Mouse (Mus musculus) hindbrain, embryonic 15.5 days (tissue): ENCODE data around the gene Lin37. TPM values are rescaled to one million over a fixed set of nuclear protein-coding genes. Genes with fewer than 3 reads are reported as not detected.

Experiments
- ATAC-seq: fragments of 200-750 bp; cut with Nextera tagmentation; 2 replicates; pipeline ENCODE4 v1.8.0; 2017; ENCODE audit warnings: low read depth, moderate number of reproducible peaks, moderate TSS enrichment; ENCODE audit not compliant: low FRiP score
- H3K27ac ChIP-seq: fragments of 300-500 bp; sonication (generic); replicated peaks from 2 replicates; pipeline ENCODE4 v1.5.1; 2015; ENCODE audit warnings: mild to moderate bottlenecking, inconsistent platforms
- H3K27me3 ChIP-seq: fragments of 300-500 bp; sonication (generic); 2 replicates; pipeline ENCODE4 v1.6.1; 2015; ENCODE audit warnings: control low read depth, inconsistent platforms
- H3K36me3 ChIP-seq: fragments of 300-500 bp; sonication (generic); 2 replicates; pipeline ENCODE4 v1.6.1; 2015; ENCODE audit warnings: control low read depth, inconsistent platforms
- H3K4me1 ChIP-seq: fragments of 300-500 bp; sonication (generic); replicated peaks from 2 replicates; pipeline ENCODE4 v1.6.1; 2015; ENCODE audit warnings: control low read depth, inconsistent platforms
- H3K4me2 ChIP-seq: fragments of 300-500 bp; sonication (generic); 2 replicates; pipeline ENCODE4 v1.6.1; 2015; ENCODE audit warnings: moderate library complexity, mild to moderate bottlenecking, inconsistent platforms
- H3K4me3 ChIP-seq: fragments of 300-500 bp; sonication (generic); 2 replicates; pipeline ENCODE4 v1.5.1; 2015; ENCODE audit warnings: mild to moderate bottlenecking, inconsistent platforms
- H3K9ac ChIP-seq: fragments of 300-500 bp; sonication (generic); 2 replicates; pipeline ENCODE4 v1.6.1; 2015; ENCODE audit warnings: inconsistent platforms
- H3K9me3 ChIP-seq: fragments of 300-500 bp; sonication (generic); 2 replicates; pipeline ENCODE4 v1.6.1; 2016; ENCODE audit warnings: control low read depth, inconsistent platforms
- WGBS: fragments of 180-500 bp; shearing (Covaris S2); methylation state at CpG from one replicate; pipeline ENCODE4 v1.1.7; 2015; 5-methylcytosine and 5-hydroxymethylcytosine counted together
- polyA plus RNA-seq: library from polyadenylated mRNA; unstranded; fragments of >200 nt; fragmentation: Nextera tagmentation; extraction: Ambion mirVana; gene quantifications from 2 replicates; pipeline ENCODE4 v1.2.1, GENCODE M21; 2015

Gene Lin37
- 52.7 and 53.1 TPM in 2 replicates for polyA plus RNA-seq

- 0% methylated on average over 20 of the region's 20 CpGs for WGBS
- H3K9ac ChIP-seq: peak within 1 kb of the TSS; percentile 76
- no peaks in the 10 kb centered on the region for H3K9me3 ChIP-seq
- peak within 1 kb of the TSS; percentile 71 for H3K27ac ChIP-seq
- H3K36me3 ChIP-seq: peaks cover 27% of the 10 kb centered on the region
- peak; percentile 90 for ATAC-seq
- no peaks in the 10 kb centered on the region for H3K27me3 ChIP-seq
- H3K4me1 ChIP-seq: peaks cover 42% of the 10 kb centered on the region
- H3K4me3 ChIP-seq: peak within 1 kb of the TSS; percentile 67
- peak within 1 kb of the TSS; percentile 98 for H3K4me2 ChIP-seq
Measured at GRCm38 (mm10) chr7:30559443-30559954, at the start of gene Lin37. Gene Lin37 (minus strand): TSS chr7:30559838.

GRCm38 (mm10) chr7:30608476-30608875 lies 48.8 kb upstream of the Lin37 start:
- H3K9ac ChIP-seq: no peak overlapping the region
- 45% methylated on average over 16 of the region's 16 CpGs for WGBS

GRCm38 (mm10) chr7:30607706-30608309 lies 48.2 kb upstream of the Lin37 start:
- H3K27me3 ChIP-seq: no peaks in the 10 kb centered on the region
- H3K9ac ChIP-seq: no peak overlapping the region
- no peaks in the 10 kb centered on the region for H3K4me1 ChIP-seq
- H3K4me3 ChIP-seq: no peak overlapping the region
- 0 out of 2 replicates have a peak, but pooled peaks have one; percentile 25 for ATAC-seq
- H3K27ac ChIP-seq: no peak overlapping the region
- WGBS: 32% methylated on average over 8 of the region's 8 CpGs
- no peak overlapping the region for H3K4me2 ChIP-seq
- no peaks in the 10 kb centered on the region for H3K36me3 ChIP-seq
- H3K9me3 ChIP-seq: no peaks in the 10 kb centered on the region

More at GRCm38 (mm10) chr7:30608476-30608875, 48.8 kb upstream of the Lin37 start:
- Histone ChIP-seq H3K27ac (no peak overlapping the region), H3K9me3 (no peaks in the 10 kb centered on the region), H3K4me3 (no peak overlapping the region), H3K4me2 (no peak overlapping the region), H3K27me3 (no peaks in the 10 kb centered on the region), H3K4me1 (no peaks in the 10 kb centered on the region), H3K36me3 (no peaks in the 10 kb centered on the region)
- ATAC-seq: no peak

GRCm38 (mm10) chr7:30604944-30605343 lies 45.3 kb upstream of the Lin37 start:
- ATAC-seq: no peak
- H3K4me2 ChIP-seq: no peak overlapping the region
- no peak overlapping the region for H3K9ac ChIP-seq
- no peaks in the 10 kb centered on the region for H3K36me3 ChIP-seq
- no peaks in the 10 kb centered on the region for H3K27me3 ChIP-seq
- no peak overlapping the region for H3K27ac ChIP-seq
- no peaks in the 10 kb centered on the region for H3K9me3 ChIP-seq
- peaks cover 8% of the 10 kb centered on the region for H3K4me1 ChIP-seq
- WGBS: 90% methylated on average over 8 of the region's 8 CpGs
- H3K4me3 ChIP-seq: no peak overlapping the region

- Histone ChIP-seq H3K27ac (no peak overlapping the region), H3K36me3 (no peaks in the 10 kb centered on the region), H3K27me3 (no peaks in the 10 kb centered on the region), H3K4me2 (no peak overlapping the region), H3K4me3 (no peak overlapping the region), H3K9me3 (no peaks in the 10 kb centered on the region), H3K9ac (no peak overlapping the region), H3K4me1 (peaks cover 14% of the 10 kb centered on the region)
- WGBS: 66% methylated on average over 8 of the region's 8 CpGs
- no peak for ATAC-seq
Measured at GRCm38 (mm10) chr7:30604424-30604823, 44.8 kb upstream of the Lin37 start.

- Histone ChIP-seq H3K4me1 (peaks cover 14% of the 10 kb centered on the region), H3K27me3 (no peaks in the 10 kb centered on the region), H3K4me2 (no peak overlapping the region), H3K4me3 (no peak overlapping the region), H3K27ac (no peak overlapping the region), H3K9me3 (no peaks in the 10 kb centered on the region), H3K9ac (no peak overlapping the region), H3K36me3 (no peaks in the 10 kb centered on the region)
- no peak for ATAC-seq
- WGBS: 61% methylated on average over 3 of the region's 3 CpGs
Measured at GRCm38 (mm10) chr7:30602583-30602982, 42.9 kb upstream of the Lin37 start.

- ATAC-seq: peak; percentile 4; the same call in 1 of the 2 replicates
- H3K4me2 ChIP-seq: peak overlapping the region; percentile 50; the same call in 1 of the 2 replicates
- H3K27ac ChIP-seq: peak overlapping the region; percentile 27; the same call in 1 of the 2 replicates
Measured at GRCm38 (mm10) chr7:30600651-30601050, 41.0 kb upstream of the Lin37 start.

GRCm38 (mm10) chr7:30599933-30600353 lies 40.3 kb upstream of the Lin37 start:
- H3K4me1 ChIP-seq: peaks cover 14% of the 10 kb centered on the region
- H3K4me3 ChIP-seq: peak overlapping the region; percentile 23
- no peaks in the 10 kb centered on the region for H3K9me3 ChIP-seq
- no peaks in the 10 kb centered on the region for H3K36me3 ChIP-seq
- H3K4me2 ChIP-seq: peak overlapping the region; percentile 50
- no peaks in the 10 kb centered on the region for H3K27me3 ChIP-seq
- peak; percentile 98 for ATAC-seq
- WGBS: 0% methylated on average over 16 of the region's 16 CpGs
- no peak overlapping the region for H3K9ac ChIP-seq
- peak overlapping the region; percentile 27 for H3K27ac ChIP-seq

More at GRCm38 (mm10) chr7:30600651-30601050, 41.0 kb upstream of the Lin37 start:
- H3K4me3 ChIP-seq: no peak overlapping the region
- H3K9ac ChIP-seq: no peak overlapping the region
- H3K9me3 ChIP-seq: no peaks in the 10 kb centered on the region
- 71% methylated on average over 7 of the region's 7 CpGs for WGBS
- peaks cover 14% of the 10 kb centered on the region for H3K4me1 ChIP-seq
- H3K36me3 ChIP-seq: no peaks in the 10 kb centered on the region
- H3K27me3 ChIP-seq: no peaks in the 10 kb centered on the region

GRCm38 (mm10) chr7:30598786-30599185 lies 39.1 kb upstream of the Lin37 start, which contains the start of gene Zbtb32:
Gene Zbtb32 (minus strand): TSS chr7:30598909.
- Histone ChIP-seq H3K27ac (peak within 1 kb of the TSS; percentile 27; the same call in 1 of the 2 replicates), H3K27me3 (no peaks in the 10 kb centered on the region), H3K4me2 (peak within 1 kb of the TSS; percentile 50), H3K4me1 (peaks cover 14% of the 10 kb centered on the region), H3K9me3 (no peaks in the 10 kb centered on the region), H3K4me3 (peak within 1 kb of the TSS; percentile 23), H3K9ac (no peak within 1 kb of the TSS), H3K36me3 (no peaks in the 10 kb centered on the region)
- no peak for ATAC-seq
- WGBS: 91% methylated on average over 12 of the region's 12 CpGs

- no peak overlapping the region for H3K4me2 ChIP-seq
- H3K9ac ChIP-seq: no peak overlapping the region
- no peak overlapping the region for H3K4me3 ChIP-seq
- no peak for ATAC-seq
- WGBS: 83% methylated on average over 5 of the region's 5 CpGs
- H3K9me3 ChIP-seq: no peaks in the 10 kb centered on the region
- peaks cover 14% of the 10 kb centered on the region for H3K4me1 ChIP-seq
- H3K27ac ChIP-seq: no peak overlapping the region
- H3K36me3 ChIP-seq: no peaks in the 10 kb centered on the region
- H3K27me3 ChIP-seq: no peaks in the 10 kb centered on the region
Measured at GRCm38 (mm10) chr7:30596811-30597210, 37.2 kb upstream of the Lin37 start.

GRCm38 (mm10) chr7:30596093-30596492 lies 36.5 kb upstream of the Lin37 start:
- Histone ChIP-seq H3K36me3 (no peaks in the 10 kb centered on the region), H3K9ac (no peak overlapping the region), H3K27me3 (no peaks in the 10 kb centered on the region), H3K4me1 (peaks cover 14% of the 10 kb centered on the region), H3K27ac (no peak overlapping the region), H3K4me2 (no peak overlapping the region), H3K9me3 (no peaks in the 10 kb centered on the region), H3K4me3 (no peak overlapping the region)
- ATAC-seq: no peak
- WGBS: 90% methylated on average over 5 of the region's 5 CpGs

- no peak overlapping the region for H3K4me3 ChIP-seq
- H3K27ac ChIP-seq: no peak overlapping the region
- H3K36me3 ChIP-seq: no peaks in the 10 kb centered on the region
- WGBS: 73% methylated on average over 4 of the region's 4 CpGs
- no peak for ATAC-seq
- H3K4me1 ChIP-seq: peaks cover 8% of the 10 kb centered on the region
- H3K9ac ChIP-seq: no peak overlapping the region
- no peaks in the 10 kb centered on the region for H3K27me3 ChIP-seq
- H3K4me2 ChIP-seq: no peak overlapping the region
- no peaks in the 10 kb centered on the region for H3K9me3 ChIP-seq
Measured at GRCm38 (mm10) chr7:30594510-30595024, 34.9 kb upstream of the Lin37 start.
